Mouse (Mus musculus) limb, embryonic 13.5 days (tissue): Measurements from ENCODE around the gene Ktn1. TPM values are rescaled to one million over a fixed set of nuclear protein-coding genes. Genes with fewer than 3 reads are reported as not detected.
A peak's percentile ranks its signal among the peaks of the same experiment; 100 is the strongest.

Experiments used
- ATAC-seq: fragments of 200-750 bp; cut with Nextera tagmentation; 2 replicates; pipeline ENCODE4 v1.8.0; 2017; ENCODE audit warnings: low read depth, moderate number of reproducible peaks, moderate TSS enrichment; ENCODE audit not compliant: low FRiP score
- H3K27ac ChIP-seq: fragments of 300-500 bp; sonication (generic); 2 replicates; pipeline ENCODE4 v1.5.1; 2015; ENCODE audit warnings: inconsistent platforms, mild to moderate bottlenecking, moderate library complexity
- H3K27me3 ChIP-seq: fragments of 300-500 bp; sonication (generic); 2 replicates; pipeline ENCODE4 v1.6.1; 2015; ENCODE audit warnings: mild to moderate bottlenecking, inconsistent platforms
- H3K36me3 ChIP-seq: fragments of 300-500 bp; sonication (generic); 2 replicates; pipeline ENCODE4 v1.6.1; 2015; ENCODE audit warnings: inconsistent platforms, mild to moderate bottlenecking, moderate library complexity
- H3K4me1 ChIP-seq: fragments of 300-500 bp; sonication (generic); 2 replicates; pipeline ENCODE4 v1.6.1; 2015; ENCODE audit warnings: inconsistent platforms
- H3K4me2 ChIP-seq: fragments of 300-500 bp; sonication (generic); replicated peaks from 2 replicates; pipeline ENCODE4 v1.6.1; 2015; ENCODE audit warnings: inconsistent platforms, mild to moderate bottlenecking, moderate library complexity
- H3K4me3 ChIP-seq: fragments of 300-500 bp; sonication (generic); 2 replicates; pipeline ENCODE4 v1.5.1; 2015; ENCODE audit warnings: moderate library complexity, mild to moderate bottlenecking, inconsistent platforms
- H3K9ac ChIP-seq: fragments of 300-500 bp; sonication (generic); 2 replicates; pipeline ENCODE4 v1.6.1; 2015; ENCODE audit warnings: mild to moderate bottlenecking, inconsistent platforms
- H3K9me3 ChIP-seq: fragments of 300-500 bp; sonication (generic); 2 replicates; pipeline ENCODE4 v1.6.1; 2016; ENCODE audit warnings: inconsistent platforms
- WGBS: fragments of 180-500 bp; shearing (Covaris S2); methylation state at CpG from one replicate; pipeline ENCODE4 v1.1.7; 2015; 5-methylcytosine and 5-hydroxymethylcytosine counted together
- polyA plus RNA-seq: library from polyadenylated mRNA; unstranded; fragments of >200 nt; fragmentation: Nextera tagmentation; extraction: Ambion mirVana; gene quantifications from 2 replicates; pipeline ENCODE4 v1.2.1, GENCODE M21; 2015

The Ktn1 gene
- polyA plus RNA-seq, 1 experiment from 2014 or later, result 58.7 TPM

DNA sequence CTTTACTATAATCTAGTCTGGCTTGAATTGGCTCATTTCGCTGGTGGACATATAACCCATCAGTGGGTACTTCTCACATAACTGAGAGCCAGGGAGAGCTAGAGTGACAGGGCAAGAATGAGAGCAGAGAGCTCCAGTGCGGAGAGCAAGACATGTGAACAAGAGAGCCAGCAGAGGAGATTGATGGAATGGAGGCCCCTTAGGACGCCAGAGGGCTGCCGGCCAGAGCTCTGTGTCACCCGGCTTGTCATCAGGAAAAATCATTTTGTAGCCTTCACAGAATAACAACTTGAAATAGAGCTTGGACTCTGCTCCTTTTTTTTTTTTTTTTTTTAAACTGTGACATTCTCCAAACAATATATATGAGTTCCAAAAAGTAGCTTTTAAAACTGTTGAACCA, 2.0 kb upstream of the Ktn1 start:
- WGBS, result 51% methylated on average over 5 of the region's 5 CpGs
- peaks cover 14% of the 10 kb centered on the region for H3K4me1 ChIP-seq
- no peak overlapping the region for H3K4me3 ChIP-seq
- H3K27me3 ChIP-seq, result peaks cover 3% of the 10 kb centered on the region; the same call in 1 of the 2 replicates
- no peaks in the 10 kb centered on the region for H3K36me3 ChIP-seq
- no peak for ATAC-seq
- no peak overlapping the region for H3K9ac ChIP-seq
- no peak overlapping the region for H3K27ac ChIP-seq
- H3K9me3 ChIP-seq, result no peaks in the 10 kb centered on the region
- H3K4me2 ChIP-seq, result no peak overlapping the region

GRCm38 (mm10) chr14:47646696-47647516, 1.3 kb upstream of the Ktn1 start:
- H3K27ac ChIP-seq, result no peak overlapping the region
- H3K4me2 ChIP-seq, result no peak overlapping the region
- no peak overlapping the region for H3K9ac ChIP-seq
- peaks cover 14% of the 10 kb centered on the region for H3K4me1 ChIP-seq
- ATAC-seq, result no peak
- no peak overlapping the region for H3K4me3 ChIP-seq
- WGBS, result 81% methylated on average over 8 of the region's 9 CpGs
- peaks cover 3% of the 10 kb centered on the region; the same call in 1 of the 2 replicates for H3K27me3 ChIP-seq
- no peaks in the 10 kb centered on the region for H3K9me3 ChIP-seq
- no peaks in the 10 kb centered on the region for H3K36me3 ChIP-seq

- Histone ChIP-seq H3K9ac (peak overlapping the region; percentile 97), H3K9me3 (no peaks in the 10 kb centered on the region), H3K4me3 (peak overlapping the region; percentile 97), H3K36me3 (no peaks in the 10 kb centered on the region), H3K27me3 (peaks cover 3% of the 10 kb centered on the region; the same call in 1 of the 2 replicates), H3K4me2 (peak overlapping the region; percentile 77), H3K27ac (peak overlapping the region; percentile 93), H3K4me1 (peaks cover 14% of the 10 kb centered on the region)
- WGBS, result under 1% methylated on average over 68 of the region's 82 CpGs
- ATAC-seq, result peak; percentile 93
Observed at GRCm38 (mm10) chr14:47648706-47649630, 720 bp downstream of the Ktn1 start.

- ATAC-seq, result peak; percentile 78
- no peaks in the 10 kb centered on the region for H3K9me3 ChIP-seq
- peak overlapping the region; percentile 97 for H3K9ac ChIP-seq
- H3K27me3 ChIP-seq, result peaks cover 3% of the 10 kb centered on the region; the same call in 1 of the 2 replicates
- H3K36me3 ChIP-seq, result 0 out of 2 replicates have a peak, but pooled peaks cover 3% of the 10 kb centered on the region
- H3K4me3 ChIP-seq, result peak overlapping the region; percentile 97
- peak overlapping the region; percentile 77 for H3K4me2 ChIP-seq
- peak overlapping the region; percentile 93 for H3K27ac ChIP-seq
- H3K4me1 ChIP-seq, result peaks cover 14% of the 10 kb centered on the region
- under 1% methylated on average over 46 of the region's 46 CpGs for WGBS
Observed at GRCm38 (mm10) chr14:47649631-47650337, 1.5 kb downstream of the Ktn1 start.

- Histone ChIP-seq H3K9ac (peak overlapping the region; percentile 97), H3K4me2 (peak overlapping the region; percentile 77), H3K27me3 (peaks cover 3% of the 10 kb centered on the region; the same call in 1 of the 2 replicates), H3K4me3 (peak overlapping the region; percentile 97), H3K4me1 (peaks cover 14% of the 10 kb centered on the region), H3K36me3 (0 out of 2 replicates have a peak, but pooled peaks cover 3% of the 10 kb centered on the region), H3K27ac (no peak overlapping the region), H3K9me3 (no peaks in the 10 kb centered on the region)
- WGBS, result 38% methylated on average over 6 of the region's 6 CpGs
- ATAC-seq, result no peak
Observed at GRCm38 (mm10) chr14:47650338-47650720, 2.1 kb downstream of the Ktn1 start.

GRCm38 (mm10) chr14:47651272-47651671, 3.0 kb downstream of the Ktn1 start:
- no peaks in the 10 kb centered on the region for H3K9me3 ChIP-seq
- H3K4me2 ChIP-seq, result no peak overlapping the region
- WGBS, result 74% methylated on average over 4 of the region's 4 CpGs
- no peak overlapping the region for H3K9ac ChIP-seq
- no peak for ATAC-seq
- H3K36me3 ChIP-seq, result peaks cover 5% of the 10 kb centered on the region
- peaks cover 14% of the 10 kb centered on the region for H3K4me1 ChIP-seq
- peaks cover 3% of the 10 kb centered on the region; the same call in 1 of the 2 replicates for H3K27me3 ChIP-seq
- no peak overlapping the region for H3K4me3 ChIP-seq
- H3K27ac ChIP-seq, result no peak overlapping the region

DNA sequence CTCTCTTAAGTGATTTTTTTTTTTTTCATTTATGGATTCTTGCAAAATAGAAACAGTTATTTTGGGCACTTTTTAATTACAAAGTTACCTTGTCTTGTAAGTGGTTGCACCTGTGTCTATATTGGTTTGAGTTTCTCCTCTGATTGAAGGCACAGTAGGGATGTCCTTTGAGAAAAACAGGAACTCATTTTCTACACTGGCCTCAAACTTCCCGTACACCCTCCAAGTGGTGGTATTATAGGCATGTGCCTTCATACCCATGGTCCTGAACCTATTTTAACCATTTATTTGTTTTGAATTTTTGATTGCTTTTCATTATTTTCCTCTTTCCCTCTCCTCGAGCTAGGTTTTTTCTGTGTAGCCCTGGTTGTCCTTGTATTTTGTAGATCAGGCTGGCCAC, 7.2 kb downstream of the Ktn1 start:
- peaks cover 6% of the 10 kb centered on the region for H3K4me1 ChIP-seq
- H3K27ac ChIP-seq, result no peak overlapping the region
- H3K27me3 ChIP-seq, result no peaks in the 10 kb centered on the region
- H3K4me3 ChIP-seq, result no peak overlapping the region
- no peak overlapping the region for H3K4me2 ChIP-seq
- 79% methylated on average over 2 of the region's 2 CpGs for WGBS
- peaks cover 9% of the 10 kb centered on the region for H3K36me3 ChIP-seq
- no peak for ATAC-seq
- H3K9ac ChIP-seq, result no peak overlapping the region
- no peaks in the 10 kb centered on the region for H3K9me3 ChIP-seq

DNA sequence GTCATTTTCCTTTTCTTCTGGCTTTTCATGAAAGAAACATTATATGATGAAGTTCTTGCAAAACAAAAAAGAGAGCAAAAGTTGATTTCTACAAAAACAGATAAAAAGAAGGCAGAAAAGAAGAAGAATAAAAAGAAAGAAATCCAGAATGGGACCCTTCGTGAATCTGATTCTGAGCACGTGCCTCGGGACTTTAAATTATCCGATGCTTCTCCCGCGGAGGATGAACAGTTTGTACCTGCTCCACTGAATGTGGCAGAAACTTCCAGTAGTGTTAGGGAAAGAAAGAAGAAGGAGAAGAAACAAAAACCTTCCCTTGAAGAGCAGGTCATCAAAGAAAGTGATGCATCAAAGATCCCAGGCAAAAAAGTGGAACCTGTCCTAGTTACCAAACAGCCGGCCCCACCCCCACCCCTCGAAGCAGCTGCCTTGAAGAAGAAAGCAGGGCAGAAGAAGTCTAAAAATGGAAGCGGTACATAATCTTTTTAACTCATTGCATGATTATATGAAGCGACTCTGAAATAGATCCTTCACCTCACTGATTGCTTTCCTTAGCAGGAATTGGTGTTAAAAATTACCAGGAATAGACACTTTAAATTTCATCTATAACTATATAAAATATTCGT, 15.7 kb downstream of the Ktn1 start:
- WGBS, result 89% methylated on average over 11 of the region's 11 CpGs

GRCm38 (mm10) chr14:47664470-47664864, 16.2 kb downstream of the Ktn1 start:
- H3K4me3 ChIP-seq, result no peak overlapping the region
- peaks cover 8% of the 10 kb centered on the region; the same call in 1 of the 2 replicates for H3K4me1 ChIP-seq
- peaks cover 36% of the 10 kb centered on the region for H3K36me3 ChIP-seq
- H3K9me3 ChIP-seq, result no peaks in the 10 kb centered on the region
- no peak overlapping the region for H3K9ac ChIP-seq
- no peaks in the 10 kb centered on the region for H3K27me3 ChIP-seq
- ATAC-seq, result no peak
- no peak overlapping the region for H3K4me2 ChIP-seq
- no peak overlapping the region for H3K27ac ChIP-seq

More for the DNA sequence above, 15.7 kb downstream of the Ktn1 start:
- Histone ChIP-seq H3K9ac (no peak overlapping the region), H3K36me3 (peaks cover 31% of the 10 kb centered on the region), H3K27ac (no peak overlapping the region), H3K4me3 (no peak overlapping the region), H3K27me3 (no peaks in the 10 kb centered on the region), H3K4me2 (no peak overlapping the region), H3K4me1 (peaks cover 8% of the 10 kb centered on the region; the same call in 1 of the 2 replicates), H3K9me3 (no peaks in the 10 kb centered on the region)
- ATAC-seq, result no peak

- 86% methylated on average over 5 of the region's 5 CpGs for WGBS
Observed at GRCm38 (mm10) chr14:47665061-47665778, 17.0 kb downstream of the Ktn1 start.

GRCm38 (mm10) chr14:47668096-47668495, 19.8 kb downstream of the Ktn1 start:
- no peak for ATAC-seq
- Histone ChIP-seq H3K27ac (no peak overlapping the region), H3K27me3 (no peaks in the 10 kb centered on the region), H3K9ac (no peak overlapping the region), H3K4me1 (no peaks in the 10 kb centered on the region), H3K4me2 (no peak overlapping the region), H3K9me3 (no peaks in the 10 kb centered on the region), H3K36me3 (peaks cover 51% of the 10 kb centered on the region), H3K4me3 (no peak overlapping the region)

More at GRCm38 (mm10) chr14:47665061-47665778, 17.0 kb downstream of the Ktn1 start:
- Histone ChIP-seq H3K27me3 (no peaks in the 10 kb centered on the region), H3K4me3 (no peak overlapping the region), H3K9ac (no peak overlapping the region), H3K9me3 (no peaks in the 10 kb centered on the region), H3K4me1 (peaks cover 8% of the 10 kb centered on the region; the same call in 1 of the 2 replicates), H3K36me3 (peaks cover 38% of the 10 kb centered on the region), H3K4me2 (no peak overlapping the region), H3K27ac (no peak overlapping the region)
- no peak for ATAC-seq
